Mouse (Mus musculus): Measurements from ENCODE around the gene Draxin. TPM values are rescaled to one million over a fixed set of nuclear protein-coding genes. Genes with fewer than 3 reads are reported as not detected.

Gene Draxin
- polyA plus RNA-seq, 1 experiment from 2014 or later: 3.8 TPM

DNA sequence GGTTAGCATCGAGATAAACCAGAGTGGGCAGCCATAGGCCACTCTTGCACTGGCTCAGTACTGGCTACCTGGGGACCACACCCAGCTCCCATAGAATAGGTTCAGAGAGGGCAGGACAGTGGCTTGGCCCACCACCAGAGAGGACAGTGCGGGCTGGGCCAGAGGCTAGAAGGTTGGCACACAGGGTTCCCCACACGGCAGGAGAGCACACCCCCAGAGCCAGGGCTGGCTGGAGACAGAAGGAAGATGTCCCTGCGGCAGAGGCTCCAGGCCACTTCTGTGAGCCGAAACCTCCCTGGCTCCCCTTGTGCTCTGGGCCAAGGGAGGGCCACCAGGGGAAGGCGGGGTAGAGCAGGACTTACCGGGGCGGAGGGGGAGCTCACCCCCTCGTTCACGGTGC is 49.3 kb downstream of the Draxin start:
- no peaks in the 10 kb centered on the region for H3K9me3 ChIP-seq (ENCODE audit: control insufficient read depth, low read length)
- no peak overlapping the region for H3K4me3 ChIP-seq (ENCODE audit: low read depth, low read length)
- no peaks in the 10 kb centered on the region for H3K36me3 ChIP-seq (ENCODE audit: control insufficient read depth, insufficient read depth, low read length)
- 0 out of 2 replicates have a peak, but pooled peaks cover 2% of the 10 kb centered on the region for H3K4me1 ChIP-seq (replicated peaks; ENCODE audit: control insufficient read depth, insufficient read depth, low read length)
- H3K9ac ChIP-seq (ENCODE audit: low read length): no peak overlapping the region
- ATAC-seq (replicated peaks; ENCODE audit: low FRiP score): no peak
- no peak overlapping the region for H3K27ac ChIP-seq (ENCODE audit: low read depth, low read length)
- DNase-seq (ENCODE audit: low spot score): no peak
- no peak overlapping the region for H3K4me2 ChIP-seq (ENCODE audit: low read depth, low read length, severe bottlenecking)
- WGBS: 93% methylated on average over 10 of the region's 10 CpGs
- H3K27me3 ChIP-seq (ENCODE audit: control insufficient read depth, insufficient read depth, low read length): no peaks in the 10 kb centered on the region

DNA sequence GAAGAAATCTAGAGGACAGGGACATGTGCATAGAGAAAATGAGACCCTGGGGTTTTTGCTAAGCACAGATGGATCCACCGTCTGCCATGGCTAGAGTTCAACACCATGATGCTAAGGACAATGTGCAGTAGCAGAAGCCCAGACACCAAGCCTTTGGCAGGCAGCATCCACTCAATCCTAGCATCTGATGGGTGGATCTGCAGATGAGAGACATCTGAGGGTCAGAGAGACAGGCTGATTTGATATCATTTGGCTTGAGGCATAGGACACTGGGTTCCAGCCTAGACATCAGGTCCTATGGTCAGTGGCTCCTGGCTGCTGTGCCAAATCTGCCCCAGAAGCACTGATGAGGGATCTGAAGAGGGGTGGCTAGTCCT is 49.9 kb downstream of the Draxin start:
- 91% methylated on average over 1 of the region's 1 CpGs for WGBS
- no peak overlapping the region for H3K27ac ChIP-seq (ENCODE audit: low read depth, low read length)
- 0 out of 2 replicates have a peak, but pooled peaks cover 2% of the 10 kb centered on the region for H3K4me1 ChIP-seq (replicated peaks; ENCODE audit: control insufficient read depth, insufficient read depth, low read length)
- H3K4me3 ChIP-seq (ENCODE audit: low read depth, low read length): no peak overlapping the region
- no peak for ATAC-seq (replicated peaks; ENCODE audit: low FRiP score)
- H3K27me3 ChIP-seq (ENCODE audit: control insufficient read depth, insufficient read depth, low read length): no peaks in the 10 kb centered on the region
- no peaks in the 10 kb centered on the region for H3K36me3 ChIP-seq (ENCODE audit: control insufficient read depth, insufficient read depth, low read length)
- DNase-seq (ENCODE audit: low spot score): no peak
- H3K9ac ChIP-seq (ENCODE audit: low read length): no peak overlapping the region
- no peaks in the 10 kb centered on the region for H3K9me3 ChIP-seq (ENCODE audit: control insufficient read depth, low read length)
- no peak overlapping the region for H3K4me2 ChIP-seq (ENCODE audit: low read depth, low read length, severe bottlenecking)

DNA sequence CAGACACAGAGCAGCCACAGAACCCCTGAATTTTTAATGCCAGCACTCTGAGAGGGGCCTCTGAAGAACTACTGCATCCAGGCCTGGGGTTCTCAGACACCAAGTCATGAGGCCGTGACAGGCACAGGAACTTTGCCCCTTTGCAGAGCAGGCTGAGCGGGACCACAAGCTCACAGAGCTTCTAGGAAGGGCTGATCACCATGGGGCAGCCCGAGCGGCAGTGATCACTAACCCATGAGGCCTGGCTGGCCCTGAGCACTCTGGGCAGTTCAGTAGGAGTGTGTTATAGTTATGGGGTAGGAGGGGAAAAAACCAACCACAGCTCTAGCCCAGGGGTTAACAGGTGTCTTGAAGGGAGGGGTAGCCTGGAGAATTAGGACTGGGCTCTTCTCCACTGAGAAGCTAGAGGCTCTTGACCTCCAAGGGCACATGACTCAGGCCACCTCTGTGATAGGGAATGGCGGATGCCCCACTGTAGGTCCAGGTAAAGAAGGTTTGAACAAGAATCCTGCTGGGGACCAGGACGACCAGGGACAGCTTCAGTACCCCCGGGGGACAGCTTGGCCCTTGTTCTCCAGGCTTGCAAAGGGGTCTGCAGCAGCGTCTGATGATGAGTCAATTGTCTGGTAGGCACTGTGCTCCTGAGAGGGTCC is 50.4 kb downstream of the Draxin start:
- 90% methylated on average over 8 of the region's 8 CpGs for WGBS
- no peak overlapping the region for H3K4me2 ChIP-seq (ENCODE audit: low read depth, low read length, severe bottlenecking)
- no peak overlapping the region for H3K4me3 ChIP-seq (ENCODE audit: low read depth, low read length)
- no peaks in the 10 kb centered on the region for H3K36me3 ChIP-seq (ENCODE audit: control insufficient read depth, insufficient read depth, low read length)
- DNase-seq (ENCODE audit: low spot score) (no peak), ATAC-seq (replicated peaks; ENCODE audit: low FRiP score) (no peak)
- H3K27ac ChIP-seq (ENCODE audit: low read depth, low read length): no peak overlapping the region
- H3K9ac ChIP-seq (ENCODE audit: low read length): no peak overlapping the region
- 0 out of 2 replicates have a peak, but pooled peaks cover 2% of the 10 kb centered on the region for H3K4me1 ChIP-seq (replicated peaks; ENCODE audit: control insufficient read depth, insufficient read depth, low read length)
- H3K27me3 ChIP-seq (ENCODE audit: control insufficient read depth, insufficient read depth, low read length): no peaks in the 10 kb centered on the region
- no peaks in the 10 kb centered on the region for H3K9me3 ChIP-seq (ENCODE audit: control insufficient read depth, low read length)

DNA sequence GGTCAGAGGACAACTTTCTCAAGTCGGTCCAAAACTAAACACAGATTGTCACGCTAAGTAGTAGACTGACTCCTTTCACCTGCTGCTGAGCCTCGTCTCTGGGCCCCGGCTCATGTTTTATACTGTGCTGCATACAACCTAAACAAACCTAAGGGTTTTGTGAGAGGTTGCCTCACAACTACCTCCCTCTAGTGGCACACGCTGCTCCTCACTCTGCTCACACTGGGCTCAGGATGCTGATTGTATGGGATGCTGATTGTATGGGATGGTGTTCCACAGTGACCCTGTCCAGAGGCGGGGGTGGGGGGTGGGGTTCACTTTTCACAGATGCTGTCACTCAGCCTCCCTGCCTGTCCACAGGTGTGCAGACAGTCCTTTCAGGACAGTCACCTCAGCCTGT is 51.3 kb downstream of the Draxin start:
- Histone ChIP-seq H3K36me3 (ENCODE audit: control insufficient read depth, insufficient read depth, low read length) (no peaks in the 10 kb centered on the region), H3K27me3 (ENCODE audit: control insufficient read depth, insufficient read depth, low read length) (no peaks in the 10 kb centered on the region), H3K9ac (ENCODE audit: low read length) (no peak overlapping the region), H3K4me3 (ENCODE audit: low read depth, low read length) (no peak overlapping the region), H3K27ac (ENCODE audit: low read depth, low read length) (no peak overlapping the region), H3K4me1 (replicated peaks; ENCODE audit: control insufficient read depth, insufficient read depth, low read length) (0 out of 2 replicates have a peak, but pooled peaks cover 2% of the 10 kb centered on the region), H3K9me3 (ENCODE audit: control insufficient read depth, low read length) (no peaks in the 10 kb centered on the region), H3K4me2 (ENCODE audit: low read depth, low read length, severe bottlenecking) (no peak overlapping the region)
- ATAC-seq (replicated peaks; ENCODE audit: low FRiP score): no peak
- WGBS: 71% methylated on average over 6 of the region's 6 CpGs
- DNase-seq (ENCODE audit: low spot score): no peak

DNA sequence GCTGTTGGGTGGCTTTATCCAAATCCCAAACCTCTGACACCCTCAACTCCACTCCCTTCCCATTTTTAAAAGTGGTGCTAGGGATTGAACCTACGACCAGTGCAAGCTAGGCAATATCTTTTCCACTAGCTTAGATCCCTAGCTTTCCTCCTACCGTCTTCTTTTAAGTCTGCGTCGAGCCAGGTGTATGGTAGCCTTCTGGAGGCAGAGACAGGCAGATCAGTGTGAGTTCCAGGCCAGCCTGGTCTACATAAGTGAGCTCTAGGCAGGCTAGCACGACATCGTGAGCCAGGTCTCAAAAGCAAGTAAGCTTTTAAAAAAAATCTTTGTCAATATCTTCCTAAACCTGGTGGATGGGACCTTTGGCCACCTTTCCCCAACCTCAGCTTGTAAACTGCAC is 54.6 kb downstream of the Draxin start:
- Histone ChIP-seq H3K9ac (ENCODE audit: low read length) (no peak overlapping the region), H3K4me1 (replicated peaks; ENCODE audit: control insufficient read depth, insufficient read depth, low read length) (no peaks in the 10 kb centered on the region), H3K27me3 (ENCODE audit: control insufficient read depth, insufficient read depth, low read length) (no peaks in the 10 kb centered on the region), H3K27ac (ENCODE audit: low read depth, low read length) (no peak overlapping the region), H3K4me3 (ENCODE audit: low read depth, low read length) (no peak overlapping the region), H3K4me2 (ENCODE audit: low read depth, low read length, severe bottlenecking) (no peak overlapping the region), H3K9me3 (ENCODE audit: control insufficient read depth, low read length) (no peaks in the 10 kb centered on the region), H3K36me3 (ENCODE audit: control insufficient read depth, insufficient read depth, low read length) (no peaks in the 10 kb centered on the region)
- DNase-seq (ENCODE audit: low spot score) (no peak), ATAC-seq (replicated peaks; ENCODE audit: low FRiP score) (no peak)
- WGBS: 89% methylated on average over 6 of the region's 6 CpGs

DNA sequence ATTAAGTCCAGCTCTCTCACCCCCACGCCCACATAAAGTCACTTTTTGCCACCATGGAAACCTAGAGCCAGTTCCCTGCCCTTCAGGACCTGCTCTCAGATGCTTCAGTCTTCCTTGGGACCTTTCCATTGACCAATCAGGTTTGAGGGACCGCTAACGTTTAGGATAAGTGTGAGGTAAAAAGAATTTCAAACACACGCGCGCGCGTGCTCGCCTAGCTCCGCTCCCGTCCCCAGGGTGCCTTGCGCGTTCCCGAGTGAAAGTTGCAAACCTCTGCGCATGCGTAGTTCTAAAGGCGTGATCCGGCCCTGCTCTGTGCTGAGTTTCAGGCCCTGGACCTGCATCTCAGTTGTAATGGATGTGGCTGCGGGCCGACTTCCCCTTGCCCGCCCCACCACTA is 55.2 kb downstream of the Draxin start:
- DNase-seq (ENCODE audit: low spot score): peak; percentile 81
- Histone ChIP-seq H3K27me3 (ENCODE audit: control insufficient read depth, insufficient read depth, low read length) (no peaks in the 10 kb centered on the region), H3K4me2 (ENCODE audit: low read depth, low read length, severe bottlenecking) (peak overlapping the region; percentile 37; the same call in 1 of the 2 replicates), H3K36me3 (ENCODE audit: control insufficient read depth, insufficient read depth, low read length) (no peaks in the 10 kb centered on the region), H3K4me1 (replicated peaks; ENCODE audit: control insufficient read depth, insufficient read depth, low read length) (no peaks in the 10 kb centered on the region), H3K9me3 (ENCODE audit: control insufficient read depth, low read length) (no peaks in the 10 kb centered on the region), H3K4me3 (ENCODE audit: low read depth, low read length) (peak overlapping the region; percentile 3; the same call in 1 of the 2 replicates), H3K27ac (ENCODE audit: low read depth, low read length) (no peak overlapping the region), H3K9ac (ENCODE audit: low read length) (no peak overlapping the region)
- WGBS: 49% methylated on average over 21 of the region's 21 CpGs
- peak; percentile 45 for ATAC-seq (replicated peaks; ENCODE audit: low FRiP score)

DNA sequence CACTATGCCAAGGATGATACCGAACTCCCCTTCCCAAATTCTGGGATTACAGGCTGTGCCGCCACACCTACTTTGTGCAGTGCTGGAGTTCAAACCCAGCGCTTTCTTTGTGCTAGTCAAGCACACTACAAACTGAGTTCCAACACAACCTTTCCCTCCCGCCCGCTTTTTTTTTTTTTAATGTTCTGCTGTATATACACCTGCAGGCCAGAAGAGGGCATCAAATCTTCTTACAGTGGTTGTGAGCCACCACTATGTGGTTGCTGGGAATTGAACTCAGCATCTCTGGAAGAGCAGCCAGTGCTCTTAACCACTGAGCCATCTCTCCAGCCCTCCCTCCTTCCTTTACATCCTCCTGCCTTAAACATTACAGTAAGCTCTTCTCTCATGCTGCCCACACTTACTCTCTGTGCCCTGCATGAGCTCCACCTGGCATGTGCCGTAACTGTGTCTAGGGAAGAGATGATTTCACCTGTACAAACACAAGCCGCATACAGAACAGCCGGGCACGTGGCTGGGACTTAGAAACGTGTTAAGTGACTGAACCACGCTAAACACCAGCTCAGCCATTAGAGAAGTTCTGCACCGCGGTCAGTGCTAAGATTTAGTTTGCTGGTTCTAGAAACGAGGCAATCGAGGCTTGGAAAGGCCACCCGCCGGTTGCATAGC is 55.8 kb downstream of the Draxin start:
- Histone ChIP-seq H3K9me3 (ENCODE audit: control insufficient read depth, low read length) (no peaks in the 10 kb centered on the region), H3K9ac (ENCODE audit: low read length) (no peak overlapping the region), H3K36me3 (ENCODE audit: control insufficient read depth, insufficient read depth, low read length) (no peaks in the 10 kb centered on the region), H3K27me3 (ENCODE audit: control insufficient read depth, insufficient read depth, low read length) (no peaks in the 10 kb centered on the region), H3K27ac (ENCODE audit: low read depth, low read length) (no peak overlapping the region), H3K4me3 (ENCODE audit: low read depth, low read length) (peak overlapping the region; percentile 3; the same call in 1 of the 2 replicates), H3K4me1 (replicated peaks; ENCODE audit: control insufficient read depth, insufficient read depth, low read length) (no peaks in the 10 kb centered on the region), H3K4me2 (ENCODE audit: low read depth, low read length, severe bottlenecking) (peak overlapping the region; percentile 37; the same call in 1 of the 2 replicates)
- WGBS: 45% methylated on average over 17 of the region's 17 CpGs
- peak; percentile 25; the same call in 1 of the 2 replicates for ATAC-seq (replicated peaks; ENCODE audit: low FRiP score)
- no peak for DNase-seq (ENCODE audit: low spot score)

DNA sequence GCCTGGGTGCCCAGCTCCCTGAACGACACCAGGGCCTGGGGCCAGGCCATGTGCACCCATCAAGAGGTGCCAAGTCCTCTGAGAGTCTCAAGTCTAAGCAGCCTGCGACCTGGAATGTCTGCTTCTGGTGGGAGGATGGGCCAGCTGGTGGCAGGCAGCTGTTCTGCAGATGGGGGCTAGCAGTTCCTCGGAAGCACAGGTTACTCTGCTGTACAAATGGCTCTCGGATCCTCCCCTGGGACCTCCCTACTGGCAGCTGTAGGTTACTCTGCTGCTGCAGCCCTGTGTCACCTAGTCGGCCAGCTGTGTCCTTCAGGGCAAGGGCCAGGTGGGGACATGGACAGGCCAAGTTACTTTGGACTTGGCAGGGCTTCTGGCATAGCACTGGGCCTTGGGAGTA is 59.0 kb downstream of the Draxin start:
- H3K9ac ChIP-seq (ENCODE audit: low read length): no peak overlapping the region
- H3K36me3 ChIP-seq (ENCODE audit: control insufficient read depth, insufficient read depth, low read length): no peaks in the 10 kb centered on the region
- H3K27me3 ChIP-seq (ENCODE audit: control insufficient read depth, insufficient read depth, low read length): no peaks in the 10 kb centered on the region
- DNase-seq (ENCODE audit: low spot score) (no peak), ATAC-seq (replicated peaks; ENCODE audit: low FRiP score) (no peak)
- H3K9me3 ChIP-seq (ENCODE audit: control insufficient read depth, low read length): no peaks in the 10 kb centered on the region
- H3K4me3 ChIP-seq (ENCODE audit: low read depth, low read length): no peak overlapping the region
- no peaks in the 10 kb centered on the region for H3K4me1 ChIP-seq (replicated peaks; ENCODE audit: control insufficient read depth, insufficient read depth, low read length)
- H3K4me2 ChIP-seq (ENCODE audit: low read depth, low read length, severe bottlenecking): no peak overlapping the region
- H3K27ac ChIP-seq (ENCODE audit: low read depth, low read length): no peak overlapping the region
- WGBS: 76% methylated on average over 5 of the region's 5 CpGs

Measured in forebrain, embryonic 11.5 days (tissue).